Mouse (Mus musculus) megakaryocyte, embryonic 14.5 days (primary cell): ENCODE measurements around the gene Timmdc1.

Experiments
- FLI1 ChIP-seq: IDR thresholded peaks from 2 replicates; pipeline ENCODE4 v1.6.1; 2012; ENCODE audit warnings: low read length, inconsistent platforms, mixed read lengths
- GATA1 ChIP-seq: IDR thresholded peaks from 3 replicates; pipeline ENCODE4 v1.6.1; 2012; ENCODE audit warnings: mixed read lengths, low read length, inconsistent platforms, borderline replicate concordance

DNA sequence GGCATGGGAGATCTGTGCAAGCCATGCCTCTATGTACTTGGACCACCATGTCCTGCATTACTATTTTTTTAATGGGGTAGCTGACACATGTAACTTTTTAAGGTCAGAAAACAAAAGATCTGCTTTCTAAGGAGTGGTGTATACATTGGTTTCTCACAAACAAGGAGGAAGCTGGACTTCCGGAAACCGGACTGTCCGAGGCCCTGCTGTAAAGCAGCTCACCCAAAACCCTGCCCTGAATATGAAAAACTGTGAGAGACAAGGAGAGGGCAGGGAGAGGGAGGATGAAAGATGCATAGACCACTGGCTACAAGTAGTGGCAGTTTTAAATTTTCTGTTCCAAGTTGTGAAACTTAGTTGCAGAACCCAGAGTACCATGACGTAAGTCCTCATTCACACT is 62.5 kb downstream of the Timmdc1 start:
- TF ChIP-seq FLI1 (no peak), GATA1 (no peak)
